Mouse (Mus musculus) kidney, adult 2 months (tissue): ENCODE data around the gene Mlh3.
"Not testable (repeated sequence)": the region's sequence is repeated elsewhere in the genome, so short reads cannot be mapped to it uniquely, and the experiment has no call there.

Experiments
- CTCF ChIP-seq: fragments of 200-500 bp; conservative IDR thresholded peaks from 2 replicates; pipeline ENCODE4 v1.5.1; 2011; ENCODE audit warnings: low read depth, mild to moderate bottlenecking, control low read depth, low read length, moderate library complexity, mixed read lengths; ENCODE audit not compliant: insufficient read depth, insufficient read length
- POLR2A ChIP-seq: fragments of 200-500 bp; IDR thresholded peaks from one replicate; pipeline ENCODE4 v1.6.1; 2011; ENCODE audit warnings: low read depth, low read length, control low read depth

DNA sequence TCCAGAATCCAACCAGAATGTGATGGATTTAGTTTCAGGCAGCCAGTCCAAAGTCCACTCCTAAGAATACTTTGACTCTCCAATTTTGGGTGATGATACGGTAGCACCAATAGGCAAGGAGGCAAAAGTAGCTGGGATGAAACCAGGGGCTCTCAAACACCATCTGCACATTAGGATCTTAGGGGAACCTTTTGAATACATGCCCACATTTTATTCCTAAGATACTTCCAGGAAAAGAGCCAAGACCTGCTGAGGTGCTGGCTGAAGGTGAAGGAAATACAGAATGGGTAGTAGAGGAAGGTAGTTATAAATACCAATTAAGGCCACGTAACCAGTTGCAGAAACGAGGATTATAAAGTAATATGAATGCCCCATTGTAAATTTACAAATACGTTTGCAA, 11.4 kb upstream of the Mlh3 start:
- TF ChIP-seq CTCF, POLR2A: not testable (repeated sequence)
